8 mouse cellular contexts compared by ENCODE assay signal in the genomic region with DNA sequence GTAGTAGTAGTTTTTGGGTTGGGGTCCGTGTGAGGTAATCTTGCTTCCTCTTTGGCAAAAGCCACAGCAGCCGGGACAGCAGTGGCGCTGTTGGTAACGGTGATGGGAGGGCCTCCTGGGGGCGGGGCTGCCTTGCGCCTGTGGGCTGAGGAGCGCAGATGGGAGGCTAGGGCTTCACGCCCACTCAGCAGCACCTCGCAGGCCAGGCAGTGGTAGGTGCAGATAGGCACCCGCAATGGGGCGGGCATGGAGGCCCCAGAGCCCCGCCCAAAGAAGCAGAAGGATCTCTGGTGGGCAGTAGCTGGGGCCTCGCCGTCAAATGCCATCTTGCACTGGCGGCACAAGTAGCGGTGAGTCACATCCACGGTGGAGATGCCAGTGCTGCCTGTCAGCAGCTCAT. TPM values are rescaled to one million over a fixed set of nuclear protein-coding genes. Genes with fewer than 3 reads are reported as not detected.
DNase-seq lines count a peak whose midpoint lies in the region; ATAC-seq and TF ChIP-seq lines count a peak whose summit lies in the region.

No protein-coding gene starts in this region.

- H3K9me3 ChIP-seq in embryonic facial prominence, embryonic 13.5 days, result no peaks in the 10 kb centered on the region
- H3K9me3 ChIP-seq in midbrain, embryonic 10.5 days (replicated peaks), result no peaks in the 10 kb centered on the region

- H3K36me3 ChIP-seq in embryonic facial prominence, embryonic 13.5 days, result peaks cover 33% of the 10 kb centered on the region
- H3K36me3 ChIP-seq in midbrain, embryonic 10.5 days, result peaks cover 53% of the 10 kb centered on the region

- no peak overlapping the region for H3K4me3 ChIP-seq in layer of hippocampus, adult 2 months
- H3K4me3 ChIP-seq in embryonic facial prominence, embryonic 13.5 days, result peak overlapping the region; percentile 11; the same call in 1 of the 2 replicates
- no peak overlapping the region for H3K4me3 ChIP-seq in midbrain, embryonic 10.5 days

- H3K4me1 ChIP-seq in embryonic facial prominence, embryonic 13.5 days, result peaks cover 32% of the 10 kb centered on the region
- peaks cover 45% of the 10 kb centered on the region for H3K4me1 ChIP-seq in midbrain, embryonic 10.5 days

- peak overlapping the region; percentile 40; the same call in 1 of the 2 replicates for H3K9ac ChIP-seq in embryonic facial prominence, embryonic 13.5 days

- no peaks in the 10 kb centered on the region; the same call in 1 of the 2 replicates for H3K27me3 ChIP-seq in embryonic facial prominence, embryonic 13.5 days
- H3K27me3 ChIP-seq in midbrain, embryonic 10.5 days (ENCODE audit: low read depth, poor library complexity, severe bottlenecking), result peaks cover 40% of the 10 kb centered on the region

- H3K27ac ChIP-seq in layer of hippocampus, adult 2 months, result peak overlapping the region; percentile 69
- H3K27ac ChIP-seq in embryonic facial prominence, embryonic 13.5 days, result no peak overlapping the region
- H3K27ac ChIP-seq in midbrain, embryonic 10.5 days (replicated peaks), result peak overlapping the region; percentile 65; the same call in 1 of the 2 replicates

- ATAC-seq in embryonic facial prominence, embryonic 13.5 days (ENCODE audit: insufficient number of reproducible peaks, insufficient read depth, low FRiP score, low TSS enrichment, low read depth), result no peak; the same call in 1 of the 2 replicates

- DNase-seq in layer of hippocampus, adult 2 months (ENCODE audit: low spot score in 2 of 2), result peak; percentile 65 to 67
- DNase-seq in layer of hippocampus, adult 9-10 months (ENCODE audit: low spot score), result no peak
- peak; percentile 80 for DNase-seq in c-Kit-positive CD71-negative TER-119-negative erythroid progenitor cells, embryonic 14.5 days (ENCODE audit: low read depth)
- peak; percentile 79 for DNase-seq in layer of hippocampus, adult 9-11 months
- no peak for DNase-seq in midbrain, embryonic 10.5 days (ENCODE audit: low spot score)
- DNase-seq in thymus, postnatal 36 days, result peak; percentile 46 to 64
- no peak for DNase-seq in frontal cortex, postnatal 36 days (ENCODE audit: low spot score in 2 of 2)

- H3K4me2 ChIP-seq in embryonic facial prominence, embryonic 13.5 days, result peak overlapping the region; percentile 43

- WGBS in embryonic facial prominence, embryonic 13.5 days, result 27% methylated on average over 17 of the region's 17 CpGs
- 29% methylated on average over 17 of the region's 17 CpGs for WGBS in midbrain, embryonic 10.5 days

- TF ChIP-seq CTCF in layer of hippocampus, adult 2 months (conservative IDR thresholded peaks at IDR 0.05), result no peak

RNA-seq across cellular contexts. Expression of gene Zfhx2, which starts 29.5 kb away (rescaled TPM):
- total RNA-seq in layer of hippocampus, adult 2 months (2021), result 10 to 100 TPM; 55.5 to 67.3 TPM
- polyA plus RNA-seq in embryonic facial prominence, embryonic 13.5 days (2015; fragmentation: Nextera tagmentation; extraction: Ambion mirVana), result 5.5 and 5.8 TPM in 2 replicates
- polyA plus RNA-seq in midbrain, embryonic 10.5 days (2016; fragmentation: Nextera tagmentation; extraction: Ambion mirVana), result 7.6 and 12.5 TPM in 2 replicates

RNA-seq across cellular contexts. Expression of gene Thtpa, which starts 32.0 kb away (rescaled TPM):
- total RNA-seq in layer of hippocampus, adult 2 months (2021), result 10 to 100 TPM; 19.3 to 23.7 TPM
- 21.9 and 23.9 TPM in 2 replicates for polyA plus RNA-seq in embryonic facial prominence, embryonic 13.5 days (2015; fragmentation: Nextera tagmentation; extraction: Ambion mirVana)
- polyA plus RNA-seq in midbrain, embryonic 10.5 days (2016; fragmentation: Nextera tagmentation; extraction: Ambion mirVana), result 28.1 and 30.8 TPM in 2 replicates

RNA-seq across cellular contexts. Expression of gene Ap1g2, which starts 43.8 kb away (rescaled TPM):
- 10 to 100 TPM; 15.4 to 19.3 TPM for total RNA-seq in layer of hippocampus, adult 2 months (2021)
- 21.0 and 23.4 TPM in 2 replicates for polyA plus RNA-seq in embryonic facial prominence, embryonic 13.5 days (2015; fragmentation: Nextera tagmentation; extraction: Ambion mirVana)
- polyA plus RNA-seq in midbrain, embryonic 10.5 days (2016; fragmentation: Nextera tagmentation; extraction: Ambion mirVana), result 12.7 and 15.0 TPM in 2 replicates

RNA-seq across cellular contexts. Expression of gene Ngdn, which starts 47.4 kb away (rescaled TPM):
- 10 to 100 TPM; 30.3 to 34.9 TPM for total RNA-seq in layer of hippocampus, adult 2 months (2021)
- 82.4 and 84.5 TPM in 2 replicates for polyA plus RNA-seq in embryonic facial prominence, embryonic 13.5 days (2015; fragmentation: Nextera tagmentation; extraction: Ambion mirVana)
- polyA plus RNA-seq in midbrain, embryonic 10.5 days (2016; fragmentation: Nextera tagmentation; extraction: Ambion mirVana), result 89.3 and 91.6 TPM in 2 replicates

RNA-seq across cellular contexts. Expression of gene Jph4, which starts 54.1 kb away (rescaled TPM):
- 100 to 1,000 TPM; 453 to 476 TPM for total RNA-seq in layer of hippocampus, adult 2 months (2021)
- 2.7 and 2.9 TPM in 2 replicates for polyA plus RNA-seq in embryonic facial prominence, embryonic 13.5 days (2015; fragmentation: Nextera tagmentation; extraction: Ambion mirVana)
- polyA plus RNA-seq in midbrain, embryonic 10.5 days (2016; fragmentation: Nextera tagmentation; extraction: Ambion mirVana), result 0.53 and 1.2 TPM in 2 replicates

Comparison
In these comparisons a context has a peak if more than half of its experiments do, and no peak if none do; other contexts are left out.
1. DNase-seq: peak in layer of hippocampus, adult 2 months (2 of 2), c-Kit-positive CD71-negative TER-119-negative erythroid progenitor cells, embryonic 14.5 days (single experiment), layer of hippocampus, adult 9-11 months (single experiment) and thymus, postnatal 36 days (2 of 2); none in layer of hippocampus, adult 9-10 months (single experiment), midbrain, embryonic 10.5 days (single experiment) and frontal cortex, postnatal 36 days (0 of 2).